Mouse (Mus musculus) bone marrow macrophage, adult 2 months (primary cell): ENCODE results near the gene Osgep. TPM values are rescaled to one million over a fixed set of nuclear protein-coding genes. Genes with fewer than 3 reads are reported as not detected.
A peak's percentile ranks its signal among the peaks of the same experiment; 100 is the strongest.
"Not testable (repeated sequence)": the region's sequence is repeated elsewhere in the genome, so short reads cannot be mapped to it uniquely, and the experiment has no call there.

Source experiments
- H3K27ac ChIP-seq: 2 replicates; pipeline ENCODE4 v1.5.1; 2012; ENCODE audit warnings: low read depth, low read length; ENCODE audit not compliant: insufficient read depth
- H3K4me1 ChIP-seq: 2 replicates; pipeline ENCODE4 v1.6.1; 2012; ENCODE audit warnings: low read length; ENCODE audit not compliant: control insufficient read depth, insufficient read depth
- H3K4me3 ChIP-seq: 2 replicates; pipeline ENCODE4 v1.5.1; 2012; ENCODE audit warnings: mild to moderate bottlenecking, low read length, moderate library complexity; ENCODE audit not compliant: insufficient read depth
- CTCF ChIP-seq: IDR thresholded peaks from 2 replicates; pipeline ENCODE4 v1.5.1; 2012; ENCODE audit warnings: low read depth, mild to moderate bottlenecking, low read length, moderate library complexity
- POLR2A ChIP-seq: IDR thresholded peaks from 2 replicates; pipeline ENCODE4 v1.6.1; 2012; ENCODE audit warnings: mild to moderate bottlenecking, low read depth, low read length, borderline replicate concordance
- polyA plus RNA-seq: library from polyadenylated mRNA; stranded (reverse); fragments of >200 nt; gene quantifications from 2 replicates; pipeline ENCODE4 v1.2.4, GENCODE M21; 2012; ENCODE audit not compliant: missing spikeins, insufficient read depth, insufficient read length

Gene Osgep
- 51.1 and 57.9 TPM in 2 replicates for polyA plus RNA-seq

DNA sequence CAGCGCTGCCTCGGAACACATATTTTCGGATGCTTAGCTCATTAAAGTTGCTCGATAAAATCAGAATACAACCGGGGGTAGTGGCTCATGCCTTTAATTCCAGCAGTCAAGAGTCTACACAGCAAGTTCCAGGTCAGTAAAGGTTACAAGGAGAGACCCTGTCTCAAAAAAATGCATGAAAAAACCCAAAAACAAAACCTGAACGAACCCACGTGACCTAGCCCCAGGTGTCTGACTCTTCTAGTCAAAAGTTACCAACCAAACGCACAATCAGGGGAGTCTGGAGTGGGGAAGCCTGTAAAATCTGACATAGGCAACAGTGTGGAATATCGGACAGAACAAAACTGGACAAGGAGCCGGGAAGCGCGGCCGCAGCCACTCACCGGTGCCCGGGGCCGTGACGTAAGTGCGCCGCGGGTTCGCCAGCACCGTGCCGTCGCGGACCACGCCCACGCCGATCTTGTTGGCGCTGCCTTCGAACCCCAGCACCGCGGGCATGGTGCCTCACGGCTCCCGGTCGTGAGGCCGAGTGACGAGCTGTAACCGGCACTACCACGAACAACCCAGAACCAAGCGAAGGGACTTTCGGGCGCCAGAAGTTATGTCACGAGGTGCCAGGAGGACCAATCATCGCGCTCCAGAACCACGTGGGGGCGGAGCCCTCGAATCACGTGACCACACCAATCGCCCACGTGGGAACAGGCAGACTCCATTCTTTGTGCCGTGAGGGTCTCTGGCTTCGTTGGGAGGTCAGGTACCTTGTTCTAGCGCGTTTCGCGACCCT, at the start of gene Osgep, which contains the start of gene Apex1:
Gene Osgep, minus strand, starts transcription at position 613 of the 784 bp plus-strand sequence.
Gene Apex1, plus strand, starts transcription at position 688 of the 784 bp plus-strand sequence.
- Histone ChIP-seq H3K4me1 (peaks cover 17% of the 10 kb centered on the region), H3K4me3 (peak within 1 kb of the TSS; percentile 82), H3K27ac (peak within 1 kb of the TSS; percentile 87)
- no peak for TF ChIP-seq POLR2A
- TF ChIP-seq CTCF, result no peak

- Histone ChIP-seq H3K4me1 (peaks cover 19% of the 10 kb centered on the region), H3K27ac (no peak overlapping the region), H3K4me3 (no peak overlapping the region)
- no peak for TF ChIP-seq CTCF
- no peak for TF ChIP-seq POLR2A
Observed at GRCm38 (mm10) chr14:50973700-50974099, 49.0 kb upstream of the Osgep start.

GRCm38 (mm10) chr14:50973054-50973453, 48.4 kb upstream of the Osgep start:
- H3K4me3 ChIP-seq, H3K27ac ChIP-seq: not testable (repeated sequence)
- H3K4me1 ChIP-seq, result peaks cover 25% of the 10 kb centered on the region

DNA sequence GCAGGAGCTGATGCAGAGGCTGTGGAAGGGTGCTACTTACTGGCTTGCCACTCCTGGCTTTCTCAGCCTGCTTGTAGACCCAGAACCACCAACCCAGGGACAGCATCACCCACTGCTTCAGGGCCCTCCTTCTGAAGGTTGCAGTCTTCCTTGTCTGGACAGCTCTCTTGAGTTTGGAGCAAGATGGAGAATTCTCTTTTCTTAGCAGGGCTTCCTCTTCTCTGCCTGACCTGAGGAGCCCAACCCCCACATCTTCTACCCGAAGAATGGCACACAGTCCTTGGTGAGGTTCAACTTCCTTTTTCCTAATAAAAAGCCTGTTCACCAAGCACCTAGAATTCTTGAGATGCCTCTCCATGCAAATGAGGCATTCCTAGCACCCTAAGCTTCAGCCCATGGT, 46.1 kb upstream of the Osgep start:
- no peak for TF ChIP-seq CTCF
- no peak for TF ChIP-seq POLR2A
- H3K4me1 ChIP-seq, result peaks cover 26% of the 10 kb centered on the region
- H3K27ac ChIP-seq, result no peak overlapping the region
- H3K4me3 ChIP-seq, result no peak overlapping the region

DNA sequence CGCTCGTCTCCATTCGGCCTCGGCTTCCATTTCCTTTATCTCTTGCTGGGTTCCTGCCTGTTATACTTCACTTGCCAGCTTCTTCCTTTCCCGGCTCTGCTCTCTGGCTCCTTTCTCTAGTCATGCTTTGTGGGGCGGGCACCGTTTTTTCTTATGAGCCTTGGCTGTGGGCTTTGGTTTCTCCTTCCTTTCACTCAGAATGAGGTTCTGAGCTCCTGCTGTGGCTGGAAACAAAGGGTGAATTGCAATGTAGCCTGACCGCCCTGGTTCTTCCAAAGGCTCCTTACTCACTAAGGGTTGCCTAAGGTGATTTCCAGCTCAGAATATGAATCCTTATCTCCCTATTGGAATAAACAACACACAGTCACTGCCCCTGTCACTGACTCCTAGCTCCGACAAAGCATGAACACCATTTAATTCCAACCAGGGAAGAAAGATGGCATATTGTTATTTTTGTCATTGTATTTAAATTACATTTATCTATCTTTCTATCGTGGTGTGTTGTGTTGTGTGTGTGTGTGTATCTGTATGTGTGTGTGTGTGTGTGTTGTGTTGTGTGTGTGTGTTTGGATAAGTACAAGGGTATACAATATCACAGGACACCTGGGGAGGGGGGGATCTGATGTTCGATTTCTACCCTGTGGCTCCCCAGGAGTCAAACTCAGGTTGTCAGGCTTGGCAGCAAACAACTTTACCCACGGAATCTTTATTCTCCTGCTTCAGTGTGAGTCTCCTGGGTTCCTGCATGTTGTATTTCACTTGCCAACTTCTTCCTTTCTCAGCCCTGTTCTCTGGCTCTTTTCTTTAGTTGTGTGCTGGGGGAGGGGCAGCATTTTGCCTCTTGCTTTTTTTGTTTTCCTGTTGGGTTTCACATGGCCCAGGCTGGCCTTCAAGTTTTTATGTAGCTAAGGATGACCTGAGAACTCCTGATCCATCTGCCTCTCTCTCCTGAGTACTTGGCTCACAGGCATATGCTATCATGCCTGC, 45.2 kb upstream of the Osgep start:
- peaks cover 26% of the 10 kb centered on the region for H3K4me1 ChIP-seq
- no peak overlapping the region for H3K27ac ChIP-seq
- H3K4me3 ChIP-seq, result no peak overlapping the region
- TF ChIP-seq CTCF, result no peak
- TF ChIP-seq POLR2A, result no peak

- TF ChIP-seq POLR2A (no peak), CTCF (no peak)
- Histone ChIP-seq H3K4me1 (peaks cover 26% of the 10 kb centered on the region), H3K4me3 (no peak overlapping the region), H3K27ac (no peak overlapping the region)
Observed at GRCm38 (mm10) chr14:50969041-50969440, 44.3 kb upstream of the Osgep start.

DNA sequence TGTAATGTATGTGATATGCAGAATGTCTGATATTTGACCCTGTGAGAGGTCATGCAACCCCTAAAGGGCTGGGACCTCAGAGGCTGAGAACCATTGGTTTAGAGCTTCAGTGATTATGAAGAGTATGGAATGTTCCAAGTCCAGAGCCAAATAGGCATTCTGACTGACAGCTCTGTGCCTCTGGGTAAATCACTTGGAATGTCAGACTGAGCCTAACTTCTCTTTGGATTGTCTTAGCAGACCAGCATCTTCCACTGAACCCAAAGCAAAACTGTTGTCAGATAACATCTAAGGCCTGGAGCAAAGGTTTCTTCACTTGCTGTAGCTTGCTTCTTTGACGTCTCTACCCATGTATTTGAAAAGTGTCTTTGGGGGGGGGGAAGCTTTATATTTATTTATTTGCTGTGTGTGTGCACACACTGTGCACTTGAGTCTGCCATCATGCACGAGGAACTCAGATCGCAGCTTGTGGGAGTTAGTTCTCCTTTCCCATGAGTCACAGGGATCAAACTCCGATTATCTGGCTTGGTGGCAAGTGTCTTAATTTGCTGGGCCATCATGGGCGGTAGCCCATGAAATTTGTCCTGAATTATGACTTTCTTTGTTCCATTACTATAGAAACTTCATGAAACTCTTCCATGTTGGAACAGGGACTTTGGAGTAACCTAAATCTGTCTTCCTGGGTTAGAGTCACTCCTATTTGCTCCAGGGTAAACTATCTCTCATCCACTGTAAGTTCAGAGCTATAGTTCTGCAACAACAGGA, 43.7 kb upstream of the Osgep start:
- H3K4me3 ChIP-seq, result no peak overlapping the region
- TF ChIP-seq CTCF (no peak), POLR2A (no peak)
- peaks cover 26% of the 10 kb centered on the region for H3K4me1 ChIP-seq
- H3K27ac ChIP-seq, result no peak overlapping the region

GRCm38 (mm10) chr14:50958289-50958995, 33.7 kb upstream of the Osgep start:
- not testable (repeated sequence) for H3K4me1 ChIP-seq, H3K4me3 ChIP-seq, H3K27ac ChIP-seq

- not testable (repeated sequence) for H3K27ac ChIP-seq, H3K4me1 ChIP-seq, H3K4me3 ChIP-seq
Observed at GRCm38 (mm10) chr14:50957146-50957545, 32.5 kb upstream of the Osgep start.

DNA sequence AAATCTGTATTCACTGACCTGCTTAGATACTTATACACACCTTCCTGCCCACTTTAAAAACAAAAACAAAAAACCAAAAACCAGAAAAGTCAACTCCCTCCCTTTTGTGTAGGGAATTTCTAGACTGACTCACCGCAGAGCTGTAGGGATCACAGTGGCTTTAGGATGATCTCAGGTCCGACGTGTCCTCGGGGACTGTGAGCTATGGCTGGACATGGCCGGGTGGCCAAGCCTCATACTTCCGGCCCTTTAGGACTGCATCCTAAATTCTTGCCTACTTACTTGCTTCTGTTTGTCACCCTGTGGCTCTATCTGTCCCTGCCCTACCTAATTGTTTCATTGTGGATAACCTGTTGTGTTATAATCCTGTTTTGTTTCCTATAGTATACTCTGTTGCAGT, 32.0 kb upstream of the Osgep start:
- H3K27ac ChIP-seq, H3K4me3 ChIP-seq, H3K4me1 ChIP-seq: not testable (repeated sequence)

- H3K4me3 ChIP-seq, H3K27ac ChIP-seq, H3K4me1 ChIP-seq: not testable (repeated sequence)
Observed at GRCm38 (mm10) chr14:50955942-50956508, 31.3 kb upstream of the Osgep start, which contains the start of gene Pnp2. TSS of gene Pnp2 (plus strand) at chr14:50955992.
